Comparison of ENCODE assay signal across 13 mouse cellular contexts in genomic region chr9:58410057-58410735, GRCm38 (mm10). TPM values are rescaled to one million over a fixed set of nuclear protein-coding genes. Genes with fewer than 3 reads are reported as not detected.
DNase-seq lines count a peak whose midpoint lies in the region; ATAC-seq and TF ChIP-seq lines count a peak whose summit lies in the region.
"Had no signal": no experiment of that assay in that cellular context is flagged by ENCODE, and none has a peak within 500 bp of the region (broad histone marks: within the 10 kb centered on the region; RNA-seq: fewer than 3 reads in every experiment).

No protein-coding gene starts in this region.

- H3K36me3 ChIP-seq in liver, postnatal 0 days (replicated peaks; ENCODE audit: insufficient read depth, low read length) = no peaks in the 10 kb centered on the region
- H3K36me3 ChIP-seq: liver, embryonic 13.5 days; midbrain, embryonic 15.5 days had no signal

- no peak overlapping the region for H3K9ac ChIP-seq in liver, postnatal 0 days (replicated peaks)
- H3K9ac ChIP-seq: liver, embryonic 13.5 days; midbrain, embryonic 15.5 days had no signal

- 63% methylated on average over 4 of the region's 4 CpGs for WGBS in liver, postnatal 0 days (ENCODE audit: insufficient replicate concordance)

- ATAC-seq in liver, postnatal 0 days = no peak
- ATAC-seq: midbrain, embryonic 15.5 days had no signal

- TF ChIP-seq CTCF in liver, postnatal 0 days (IDR thresholded peaks at IDR 0.05; ENCODE audit: low read depth) = no peak

- no peaks in the 10 kb centered on the region for H3K27me3 ChIP-seq in liver, postnatal 0 days (ENCODE audit: insufficient read depth, low read length)
- H3K27me3 ChIP-seq: liver, embryonic 13.5 days; midbrain, embryonic 15.5 days had no signal

- DNase-seq in gastrocnemius, postnatal 14 days = peak; percentile 25
- DNase-seq in gastrocnemius, postnatal 36 days = no peak
- peak; percentile 13 for DNase-seq in lung, postnatal 36 days
- DNase-seq in lung, postnatal 25 days (ENCODE audit: low spot score) = no peak
- DNase-seq in cerebellum, postnatal 36 days = peak; percentile 86 to 87
- DNase-seq in kidney, postnatal 25 days = peak; percentile 16 to 64
- no peak for DNase-seq in c-Kit-positive CD71-positive TER-119-positive erythroid progenitor cells, embryonic 14.5 days (ENCODE audit: low spot score)
- no peak for DNase-seq in liver, postnatal 0 days
- DNase-seq: liver, embryonic 13.5 days; thymus, adult 18-20 months had no signal

- no peak overlapping the region for H3K4me3 ChIP-seq in liver, postnatal 0 days (ENCODE audit: low read depth, low read length)
- H3K4me3 ChIP-seq: liver, embryonic 13.5 days; midbrain, embryonic 15.5 days had no signal

- no peak overlapping the region for H3K27ac ChIP-seq in liver, postnatal 0 days (ENCODE audit: low read depth)
- H3K27ac ChIP-seq: liver, embryonic 13.5 days; midbrain, embryonic 15.5 days had no signal

- TF ChIP-seq EP300 in liver, postnatal 0 days (IDR thresholded peaks at IDR 0.05; ENCODE audit: low read depth) = no peak

- no peak overlapping the region for H3K4me2 ChIP-seq in liver, postnatal 0 days (ENCODE audit: low read depth, low read length)
- H3K4me2 ChIP-seq: liver, embryonic 13.5 days; midbrain, embryonic 15.5 days had no signal

- no peaks in the 10 kb centered on the region for H3K9me3 ChIP-seq in liver, postnatal 0 days (ENCODE audit: low read length)
- H3K9me3 ChIP-seq: liver, embryonic 13.5 days; midbrain, embryonic 15.5 days had no signal

- H3K4me1 ChIP-seq in liver, postnatal 0 days (ENCODE audit: insufficient read depth) = no peaks in the 10 kb centered on the region
- H3K4me1 ChIP-seq: liver, embryonic 13.5 days; midbrain, embryonic 15.5 days had no signal

- intact Hi-C loops in gastrocnemius, postnatal 14 days (cut with DNase I; ENCODE audit: low total_unique reads) = no loop called here
- intact Hi-C loops in gastrocnemius, postnatal 36 days (cut with DNase I) = loop anchor here (5.0 kb wide), 1 partner anchor 72 kb away; no protein-coding TSS in a partner anchor

RNA-seq across cellular contexts. Expression of gene Tbc1d21, which starts 39.9 kb away (rescaled TPM):
- not detected for total RNA-seq in gastrocnemius, postnatal 14 days (2021)
- not detected for total RNA-seq in gastrocnemius, postnatal 36 days (2021)
- polyA plus RNA-seq in liver, postnatal 0 days (2015; fragmentation: Nextera tagmentation; extraction: Ambion mirVana) = not detected in 2 replicates
- total RNA-seq: layer of hippocampus, adult 8-10 months had no signal
- polyA plus RNA-seq: embryonic facial prominence, embryonic 11.5 days; liver, embryonic 13.5 days; midbrain, embryonic 15.5 days had no signal

Comparison
In these comparisons a context has a peak if more than half of its experiments do, and no peak if none do; other contexts are left out.
1. DNase-seq: peak in gastrocnemius, postnatal 14 days (single experiment), lung, postnatal 36 days (single experiment), cerebellum, postnatal 36 days (2 of 2) and kidney, postnatal 25 days (2 of 2); none in gastrocnemius, postnatal 36 days (0 of 2), lung, postnatal 25 days (single experiment), c-Kit-positive CD71-positive TER-119-positive erythroid progenitor cells, embryonic 14.5 days (single experiment) and liver, postnatal 0 days (single experiment).